Mouse (Mus musculus): ENCODE data around the gene Rap1b. TPM values are rescaled to one million over a fixed set of nuclear protein-coding genes. Genes with fewer than 3 reads are reported as not detected.
A peak's percentile ranks its signal among the peaks of the same experiment; 100 is the strongest.

The Rap1b gene
- total and polyA plus RNA-seq, 2 experiments from 2014 or later: 66.0 to 140 TPM

DNA sequence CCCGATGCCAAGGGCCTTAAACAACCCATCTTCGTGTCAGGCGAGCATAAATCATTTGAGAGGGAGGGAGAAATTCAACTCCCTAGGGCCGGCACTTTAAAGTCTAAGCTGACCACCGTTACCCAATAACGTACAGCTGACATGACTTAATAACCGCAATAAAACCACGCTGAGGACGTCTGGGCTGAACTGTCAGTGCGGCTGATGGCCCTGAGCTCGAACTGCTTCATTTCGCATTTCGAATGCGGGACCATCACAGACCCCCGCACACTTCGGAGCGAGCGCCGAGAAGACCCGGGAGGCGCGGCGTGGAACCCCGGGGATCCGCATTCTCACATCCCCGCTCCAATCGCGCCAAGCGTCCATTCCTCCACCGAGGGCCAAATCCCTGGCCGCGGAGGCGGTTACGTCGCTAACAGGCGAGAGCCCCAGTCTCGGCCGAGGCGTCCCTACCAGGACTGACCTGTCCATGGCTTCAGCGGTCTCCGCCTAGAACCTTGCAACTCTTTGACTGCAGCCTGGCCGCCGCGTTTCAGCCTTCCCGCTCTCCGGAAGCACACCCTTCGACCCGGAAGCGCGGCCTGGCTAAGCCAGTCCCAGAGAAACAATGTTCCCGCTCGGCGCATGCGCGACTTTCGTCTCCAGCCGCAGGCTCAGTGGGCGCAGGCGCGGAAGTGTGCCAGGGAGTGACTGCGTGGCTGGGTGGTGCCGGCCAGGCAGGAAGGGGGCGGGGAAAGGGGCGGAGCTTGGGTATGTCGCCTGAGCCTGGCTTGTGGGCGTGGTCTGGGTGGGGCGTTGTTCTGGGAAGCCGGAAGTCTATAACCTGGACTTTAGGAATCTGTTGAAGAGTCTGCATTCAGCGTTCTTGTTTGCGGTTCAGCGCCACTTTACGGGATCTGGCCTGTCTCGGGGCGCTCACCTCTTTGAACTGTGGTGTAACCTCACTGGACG is 53.4 kb downstream of the Rap1b start, which contains the start of gene Nup107:
TSS of gene Nup107 (minus strand) at position 565 of the 951 bp plus-strand sequence.
- TF ChIP-seq CTCF (IDR thresholded peaks at IDR 0.05): no peak; the same call in 1 of the 2 replicates
- peak within 1 kb of the TSS; percentile 76 for H3K9ac ChIP-seq (replicated peaks; ENCODE audit: low read length, poor library complexity, severe bottlenecking)
- H3K27me3 ChIP-seq (ENCODE audit: insufficient read depth, low read length): no peaks in the 10 kb centered on the region
- no peaks in the 10 kb centered on the region for H3K4me1 ChIP-seq (ENCODE audit: insufficient read depth, low read length)
- peak within 1 kb of the TSS; percentile 90 for H3K4me3 ChIP-seq (ENCODE audit: low read depth, low read length)
- WGBS: under 1% methylated on average over 75 of the region's 75 CpGs
- no peaks in the 10 kb centered on the region for H3K36me3 ChIP-seq (ENCODE audit: insufficient read depth, low read length)
- ATAC-seq (ENCODE audit: low FRiP score) (peak; percentile 98), DNase-seq (ENCODE audit: low spot score) (peak; percentile 99)
- 0 out of 2 replicates have a peak within 1 kb of the TSS, but pooled peaks have one; percentile 51 for H3K27ac ChIP-seq (ENCODE audit: low read depth, low read length)
- peak within 1 kb of the TSS; percentile 60 for H3K4me2 ChIP-seq (ENCODE audit: low read depth, low read length, poor library complexity, severe bottlenecking)
- no peaks in the 10 kb centered on the region for H3K9me3 ChIP-seq (ENCODE audit: low read length)

DNA sequence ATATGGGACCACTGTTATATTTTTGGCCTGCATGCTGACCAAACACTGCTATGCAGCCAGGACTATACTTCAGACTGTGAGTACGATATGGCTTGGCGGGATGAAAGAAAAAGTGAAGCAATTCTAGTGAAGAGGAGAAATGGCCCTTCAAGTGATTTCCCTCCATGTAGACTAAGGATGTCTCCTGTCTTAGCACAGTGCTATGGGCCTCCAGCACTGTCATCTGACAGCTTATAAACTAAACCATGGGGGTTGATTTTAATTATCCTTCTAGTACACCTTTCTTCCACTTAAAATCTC is 54.7 kb downstream of the Rap1b start:
- DNase-seq (ENCODE audit: low spot score) (no peak), ATAC-seq (ENCODE audit: low FRiP score) (no peak)
- H3K9ac ChIP-seq (replicated peaks; ENCODE audit: low read length, poor library complexity, severe bottlenecking): no peak overlapping the region
- no peak overlapping the region for H3K4me2 ChIP-seq (ENCODE audit: low read depth, low read length, poor library complexity, severe bottlenecking)
- H3K4me1 ChIP-seq (ENCODE audit: insufficient read depth, low read length): no peaks in the 10 kb centered on the region
- H3K9me3 ChIP-seq (ENCODE audit: low read length): no peaks in the 10 kb centered on the region
- 93% methylated on average over 2 of the region's 2 CpGs for WGBS
- no peak for TF ChIP-seq CTCF (IDR thresholded peaks at IDR 0.05)
- H3K4me3 ChIP-seq (ENCODE audit: low read depth, low read length): no peak overlapping the region
- H3K27me3 ChIP-seq (ENCODE audit: insufficient read depth, low read length): no peaks in the 10 kb centered on the region
- H3K36me3 ChIP-seq (ENCODE audit: insufficient read depth, low read length): peaks cover 4% of the 10 kb centered on the region
- no peak overlapping the region for H3K27ac ChIP-seq (ENCODE audit: low read depth, low read length)

DNA sequence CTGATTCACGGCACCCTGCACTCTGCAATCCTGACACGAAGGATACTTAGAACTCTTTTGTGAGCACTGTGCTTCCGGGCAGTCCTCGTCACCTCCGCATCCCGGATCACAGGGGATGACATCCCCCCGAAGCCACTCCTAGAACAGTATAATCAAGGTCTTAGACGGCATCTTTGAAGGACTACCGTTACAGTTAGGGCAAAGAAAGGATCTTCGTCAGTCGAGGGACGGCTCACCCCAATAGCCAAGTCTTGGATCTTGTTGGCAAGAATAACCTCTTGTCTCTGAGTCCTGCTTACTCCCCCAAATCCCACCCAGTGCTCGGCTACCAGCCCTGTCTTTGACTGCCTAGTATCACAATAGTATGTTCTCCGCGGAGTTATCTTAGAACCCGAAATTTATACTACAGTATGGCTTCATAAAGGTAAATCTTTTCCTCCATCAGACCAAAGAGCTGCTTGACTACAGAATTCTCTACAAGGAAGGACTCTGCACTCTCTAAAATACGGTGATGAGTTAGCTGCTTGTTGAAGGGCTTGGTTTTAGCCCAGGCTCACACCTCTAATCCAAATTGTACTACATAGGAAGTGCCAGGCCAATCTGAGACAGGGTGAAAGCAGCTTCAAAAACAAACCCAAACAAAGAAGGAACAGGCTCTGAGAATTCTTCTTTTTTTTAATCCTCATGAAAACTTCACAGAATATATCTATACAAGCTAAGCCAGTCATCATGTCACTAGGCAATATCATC is 55.2 kb downstream of the Rap1b start:
- 95% methylated on average over 17 of the region's 17 CpGs for WGBS
- no peak overlapping the region for H3K27ac ChIP-seq (ENCODE audit: low read depth, low read length)
- DNase-seq (ENCODE audit: low spot score) (no peak), ATAC-seq (ENCODE audit: low FRiP score) (no peak)
- H3K9me3 ChIP-seq (ENCODE audit: low read length): no peaks in the 10 kb centered on the region
- H3K27me3 ChIP-seq (ENCODE audit: insufficient read depth, low read length): no peaks in the 10 kb centered on the region
- TF ChIP-seq CTCF (IDR thresholded peaks at IDR 0.05): no peak
- peaks cover 6% of the 10 kb centered on the region for H3K36me3 ChIP-seq (ENCODE audit: insufficient read depth, low read length)
- H3K9ac ChIP-seq (replicated peaks; ENCODE audit: low read length, poor library complexity, severe bottlenecking): no peak overlapping the region
- H3K4me3 ChIP-seq (ENCODE audit: low read depth, low read length): no peak overlapping the region
- no peaks in the 10 kb centered on the region for H3K4me1 ChIP-seq (ENCODE audit: insufficient read depth, low read length)
- no peak overlapping the region for H3K4me2 ChIP-seq (ENCODE audit: low read depth, low read length, poor library complexity, severe bottlenecking)

DNA sequence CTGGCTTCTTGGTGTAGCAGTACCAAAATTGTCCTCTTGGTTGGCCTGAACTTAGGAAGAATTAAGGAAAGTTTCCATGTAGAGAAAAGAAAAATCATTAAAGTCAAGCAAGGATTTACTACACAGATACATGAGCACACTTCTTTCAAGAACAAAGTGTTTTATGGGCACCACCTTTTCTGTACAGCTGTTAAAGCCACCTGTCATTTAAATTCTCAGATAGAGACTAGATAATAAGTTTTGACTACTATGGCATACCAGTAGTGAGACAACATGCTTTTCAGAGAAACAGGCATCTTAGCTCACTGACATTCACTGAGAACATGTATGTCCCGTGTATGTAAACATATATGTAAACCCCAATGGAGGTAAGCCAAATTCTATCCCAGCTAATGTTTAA is 55.8 kb downstream of the Rap1b start:
- no peak overlapping the region for H3K4me2 ChIP-seq (ENCODE audit: low read depth, low read length, poor library complexity, severe bottlenecking)
- TF ChIP-seq CTCF (IDR thresholded peaks at IDR 0.05): no peak
- peaks cover 9% of the 10 kb centered on the region for H3K36me3 ChIP-seq (ENCODE audit: insufficient read depth, low read length)
- H3K27ac ChIP-seq (ENCODE audit: low read depth, low read length): no peak overlapping the region
- no peak overlapping the region for H3K9ac ChIP-seq (replicated peaks; ENCODE audit: low read length, poor library complexity, severe bottlenecking)
- ATAC-seq (ENCODE audit: low FRiP score) (no peak), DNase-seq (ENCODE audit: low spot score) (no peak)
- H3K27me3 ChIP-seq (ENCODE audit: insufficient read depth, low read length): no peaks in the 10 kb centered on the region
- WGBS: 93% methylated on average over 1 of the region's 1 CpGs
- H3K4me3 ChIP-seq (ENCODE audit: low read depth, low read length): no peak overlapping the region
- H3K4me1 ChIP-seq (ENCODE audit: insufficient read depth, low read length): no peaks in the 10 kb centered on the region
- no peaks in the 10 kb centered on the region for H3K9me3 ChIP-seq (ENCODE audit: low read length)

DNA sequence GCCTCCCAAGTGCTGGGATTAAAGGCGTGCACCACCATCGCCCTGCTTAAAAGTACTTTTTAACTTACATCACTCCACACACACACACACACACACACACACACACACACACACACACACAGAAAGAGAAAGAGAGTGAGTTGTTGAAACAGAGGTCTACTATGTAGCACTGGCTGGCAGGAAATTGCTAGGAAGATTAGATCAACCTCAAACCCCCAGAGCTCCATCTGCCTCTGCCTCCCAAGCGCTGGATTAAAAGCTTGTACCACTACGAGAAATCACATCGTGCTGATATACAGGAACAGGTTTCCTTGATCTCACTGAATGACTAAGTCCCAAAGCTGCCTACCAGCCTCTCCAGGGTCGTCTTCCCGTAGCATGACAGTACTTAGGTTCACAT is 61.2 kb downstream of the Rap1b start:
- no peak for TF ChIP-seq CTCF (IDR thresholded peaks at IDR 0.05)
- Histone ChIP-seq H3K4me1 (ENCODE audit: insufficient read depth, low read length) (no peaks in the 10 kb centered on the region), H3K27me3 (ENCODE audit: insufficient read depth, low read length) (no peaks in the 10 kb centered on the region), H3K4me3 (ENCODE audit: low read depth, low read length) (no peak overlapping the region), H3K27ac (ENCODE audit: low read depth, low read length) (no peak overlapping the region), H3K9ac (replicated peaks; ENCODE audit: low read length, poor library complexity, severe bottlenecking) (no peak overlapping the region), H3K36me3 (ENCODE audit: insufficient read depth, low read length) (peaks cover 35% of the 10 kb centered on the region), H3K9me3 (ENCODE audit: low read length) (no peaks in the 10 kb centered on the region), H3K4me2 (ENCODE audit: low read depth, low read length, poor library complexity, severe bottlenecking) (no peak overlapping the region)
- 97% methylated on average over 7 of the region's 7 CpGs for WGBS
- DNase-seq (ENCODE audit: low spot score) (no peak), ATAC-seq (ENCODE audit: low FRiP score) (no peak)
